Mouse (Mus musculus): ENCODE data around the gene Nr4a2.

GRCm38 (mm10) chr2:57122986-57123980, 520 bp downstream of the Nr4a2 start:
- TF ChIP-seq CTCF (IDR thresholded peaks at IDR 0.05; ENCODE audit: borderline replicate concordance, extremely low read depth, insufficient read depth, insufficient read length) (no peak), POLR2A (IDR thresholded peaks at IDR 0.05; ENCODE audit: borderline replicate concordance, extremely low read depth, insufficient read depth, insufficient read length, poor library complexity, severe bottlenecking) (no peak)

Measured in brain, embryonic 14.5 days (tissue).